Mouse (Mus musculus): ENCODE results near the gene Bach2.

DNA sequence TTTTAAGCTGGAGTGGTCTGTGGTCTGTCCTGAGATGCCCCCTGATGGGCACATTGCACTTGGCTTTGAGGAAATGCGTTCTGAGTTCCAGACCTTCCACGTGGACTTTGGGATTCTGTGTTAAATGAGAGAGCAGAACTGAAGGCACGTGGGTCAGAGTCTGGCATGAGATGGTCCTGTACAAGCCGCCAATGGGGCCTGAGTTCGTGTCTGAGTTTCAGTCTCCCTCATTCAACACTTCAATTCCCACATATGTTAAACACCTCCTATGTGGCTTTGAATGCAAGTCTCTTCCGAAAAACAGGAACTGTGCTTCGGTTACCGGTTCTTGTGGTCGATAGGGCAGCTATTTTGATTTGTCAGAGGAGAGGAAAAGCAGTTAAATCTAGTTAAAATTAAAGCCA is 10.4 kb downstream of the Bach2 start:
- TF ChIP-seq CTCF (IDR thresholded peaks at IDR 0.05; ENCODE audit: low read depth) (no peak), EP300 (IDR thresholded peaks at IDR 0.05; ENCODE audit: low read depth) (no peak)

Data from heart, postnatal 0 days (tissue).